Mouse (Mus musculus) neural tube, embryonic 13.5 days (tissue): ENCODE measurements around the gene Kctd10. TPM values are rescaled to one million over a fixed set of nuclear protein-coding genes. Genes with fewer than 3 reads are reported as not detected.

Experiments used
- ATAC-seq: fragments of 200-750 bp; cut with Nextera tagmentation; 2 replicates; pipeline ENCODE4 v1.8.0; 2017; ENCODE audit warnings: low read depth, mild to moderate bottlenecking, moderate TSS enrichment, moderate library complexity
- H3K27ac ChIP-seq: fragments of 300-500 bp; sonication (generic); replicated peaks from 2 replicates; pipeline ENCODE4 v1.5.1; 2015; ENCODE audit warnings: moderate library complexity, mild to moderate bottlenecking, inconsistent platforms
- H3K27me3 ChIP-seq: fragments of 300-500 bp; sonication (generic); 2 replicates; pipeline ENCODE4 v1.6.1; 2015; ENCODE audit warnings: mild to moderate bottlenecking, inconsistent platforms
- H3K36me3 ChIP-seq: fragments of 300-500 bp; sonication (generic); 2 replicates; pipeline ENCODE4 v1.6.1; 2015; ENCODE audit warnings: mild to moderate bottlenecking, inconsistent platforms
- H3K4me1 ChIP-seq: fragments of 300-500 bp; sonication (generic); replicated peaks from 2 replicates; pipeline ENCODE4 v1.6.1; 2015; ENCODE audit warnings: inconsistent platforms
- H3K4me2 ChIP-seq: fragments of 300-500 bp; sonication (generic); 2 replicates; pipeline ENCODE4 v1.6.1; 2015; ENCODE audit warnings: inconsistent platforms, mild to moderate bottlenecking, moderate library complexity
- H3K4me3 ChIP-seq: fragments of 300-500 bp; sonication (generic); 2 replicates; pipeline ENCODE4 v1.5.1; 2015; ENCODE audit warnings: mild to moderate bottlenecking, inconsistent platforms
- H3K9ac ChIP-seq: fragments of 300-500 bp; sonication (generic); 2 replicates; pipeline ENCODE4 v1.6.1; 2015; ENCODE audit warnings: moderate library complexity, mild to moderate bottlenecking, inconsistent platforms
- H3K9me3 ChIP-seq: fragments of 300-500 bp; sonication (generic); 2 replicates; pipeline ENCODE4 v1.6.1; 2016; ENCODE audit warnings: inconsistent platforms
- WGBS: fragments of 180-500 bp; shearing (Covaris S2); methylation state at CpG from one replicate; pipeline ENCODE4 v1.1.7; 2015; 5-methylcytosine and 5-hydroxymethylcytosine counted together
- microRNA-seq: library from miRNA; unstranded; fragments of <30 nt; microRNA quantifications from one replicate; pipeline ENCODE4, GENCODE M21; 2016
- polyA plus RNA-seq: library from polyadenylated mRNA; unstranded; fragments of >200 nt; fragmentation: Nextera tagmentation; extraction: Ambion mirVana; gene quantifications from 2 replicates; pipeline ENCODE4 v1.2.1, GENCODE M21; 2015

Kctd10 gene
- polyA plus RNA-seq, 1 experiment from 2014 or later = 73.0 TPM

DNA sequence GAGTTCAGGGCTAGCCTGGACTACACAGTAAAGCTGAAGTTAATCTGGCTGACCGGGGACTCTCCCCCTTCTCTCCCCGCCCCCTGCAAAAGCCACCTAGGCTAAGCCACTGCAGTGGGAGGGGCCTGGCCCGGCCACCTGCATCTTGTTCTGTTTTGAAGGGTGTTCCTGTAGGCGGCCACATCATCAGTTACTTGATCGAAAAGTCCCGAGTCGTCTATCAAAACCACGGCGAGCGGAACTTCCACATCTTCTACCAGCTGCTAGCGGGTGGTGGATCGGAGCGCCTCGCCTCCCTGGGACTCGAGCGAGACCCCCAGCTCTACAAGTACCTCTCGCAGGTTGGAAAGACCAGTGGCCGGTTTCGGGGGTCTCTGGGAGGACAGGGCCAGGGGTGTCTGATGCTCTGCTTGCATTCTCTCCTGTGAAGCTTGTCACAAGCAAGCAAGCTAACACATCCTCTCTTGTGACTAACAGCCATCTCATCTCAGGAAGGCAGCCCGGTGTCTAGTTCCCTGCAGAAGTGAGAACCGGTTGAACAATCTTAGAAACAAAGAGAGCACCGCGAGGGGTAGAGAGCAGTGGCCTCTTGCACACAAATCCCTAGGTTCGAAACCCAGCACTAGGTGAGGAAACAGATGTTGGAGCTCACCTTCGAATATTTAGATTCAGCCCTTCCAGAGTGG, 57.1 kb downstream of the Kctd10 start:
- Histone ChIP-seq H3K4me3 (no peak overlapping the region), H3K4me2 (peak overlapping the region; percentile 33; the same call in 1 of the 2 replicates), H3K4me1 (peaks cover 16% of the 10 kb centered on the region), H3K27ac (no peak overlapping the region), H3K9ac (no peak overlapping the region), H3K9me3 (no peaks in the 10 kb centered on the region), H3K36me3 (no peaks in the 10 kb centered on the region), H3K27me3 (no peaks in the 10 kb centered on the region)
- ATAC-seq = no peak
- 67% methylated on average over 25 of the region's 25 CpGs for WGBS

Small RNA genes lying within 50 kb of the gene (microRNA-seq; reads per million reads assigned to microRNA genes)
- gene Mir7027 = not detected

Other genes with a start within 250 kb of the Kctd10 start
- 3.1 and 3.3 TPM in 2 replicates for gene Acacb, start 234.0 kb downstream of the Kctd10 start, polyA plus RNA-seq
- gene Foxn4, start 106.7 kb downstream of the Kctd10 start, polyA plus RNA-seq = 0.25 and 0.32 TPM in 2 replicates
- 0.38 and 0.59 TPM in 2 replicates for gene Myo1h, start 91.3 kb downstream of the Kctd10 start, polyA plus RNA-seq
- gene Ube3b, start 99 bp upstream of the Kctd10 start, polyA plus RNA-seq = 40.3 and 42.5 TPM in 2 replicates
- gene Mmab, start 63.6 kb upstream of the Kctd10 start, polyA plus RNA-seq = 25.2 and 28.2 TPM in 2 replicates
- 50.5 and 57.5 TPM in 2 replicates for gene Mvk, start 63.8 kb upstream of the Kctd10 start, polyA plus RNA-seq
- 6.1 and 6.8 TPM in 2 replicates for gene Fam222a, start 187.5 kb upstream of the Kctd10 start, polyA plus RNA-seq